Mouse (Mus musculus): ENCODE results near the gene Atp5f1. TPM values are rescaled to one million over a fixed set of nuclear protein-coding genes. Genes with fewer than 3 reads are reported as not detected.
"Not testable (repeated sequence)": the region's sequence is repeated elsewhere in the genome, so short reads cannot be mapped to it uniquely, and the experiment has no call there.

Atp5f1 gene
- polyA plus RNA-seq, 1 experiment from 2014 or later, result 467 TPM

DNA sequence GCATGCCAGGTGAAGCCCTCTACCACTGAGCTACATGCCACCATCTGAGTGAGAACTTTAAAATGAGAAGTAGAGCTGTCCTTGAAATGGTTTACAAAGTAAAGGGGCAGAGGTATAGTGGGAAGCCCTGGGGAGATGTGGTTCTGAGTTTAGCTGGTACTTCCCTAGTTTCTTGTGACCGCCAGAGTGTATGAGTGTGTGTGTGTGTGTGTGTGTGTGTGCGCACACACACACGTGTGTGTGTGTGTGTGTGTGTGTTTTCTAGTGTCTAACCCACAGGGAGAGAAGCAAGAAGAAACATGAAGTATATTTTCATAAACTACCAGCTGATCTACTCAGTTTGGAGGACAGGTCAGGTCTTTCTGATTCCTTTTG lies 31.7 kb downstream of the Atp5f1 start:
- no peaks in the 10 kb centered on the region for H3K27me3 ChIP-seq
- no peak for ATAC-seq (ENCODE audit: borderline replicate concordance, extremely low read depth, low FRiP score, low TSS enrichment)
- no peak overlapping the region for H3K4me3 ChIP-seq
- WGBS, result 83% methylated on average over 3 of the region's 3 CpGs
- no peak overlapping the region for H3K9ac ChIP-seq
- no peaks in the 10 kb centered on the region for H3K36me3 ChIP-seq
- H3K9me3 ChIP-seq, result no peaks in the 10 kb centered on the region
- no peak overlapping the region for H3K4me2 ChIP-seq
- no peak overlapping the region for H3K27ac ChIP-seq
- no peaks in the 10 kb centered on the region for H3K4me1 ChIP-seq

GRCm38 (mm10) chr3:105927561-105928194 lies 32.2 kb downstream of the Atp5f1 start:
- Histone ChIP-seq H3K4me2 (no peak overlapping the region), H3K27ac (no peak overlapping the region), H3K4me3 (no peak overlapping the region), H3K27me3 (no peaks in the 10 kb centered on the region), H3K4me1 (no peaks in the 10 kb centered on the region), H3K36me3 (no peaks in the 10 kb centered on the region), H3K9ac (no peak overlapping the region), H3K9me3 (no peaks in the 10 kb centered on the region)
- ATAC-seq (ENCODE audit: borderline replicate concordance, extremely low read depth, low FRiP score, low TSS enrichment), result no peak
- 83% methylated on average over 7 of the region's 7 CpGs for WGBS

DNA sequence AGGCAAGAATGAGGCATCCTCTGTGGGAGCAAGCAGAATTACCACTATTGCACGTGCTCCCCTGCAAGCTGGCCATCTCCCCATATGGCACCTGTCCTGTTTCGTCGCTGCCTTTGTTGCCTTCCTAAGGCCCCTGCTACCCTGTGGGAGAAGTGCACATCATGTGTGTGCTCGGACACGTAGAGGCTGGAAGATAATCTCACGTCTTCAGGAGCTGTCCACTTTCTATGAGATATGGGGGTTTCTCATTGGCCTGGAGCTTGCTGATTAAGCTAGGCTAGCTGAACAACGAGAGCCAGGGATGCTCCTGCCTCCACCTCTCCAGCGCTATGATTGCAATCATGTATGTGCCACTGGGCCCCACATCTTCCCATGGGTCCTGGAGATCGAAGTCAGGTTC lies 35.3 kb downstream of the Atp5f1 start:
- no peak overlapping the region for H3K4me3 ChIP-seq
- no peaks in the 10 kb centered on the region for H3K36me3 ChIP-seq
- H3K9ac ChIP-seq, result no peak overlapping the region
- no peak overlapping the region for H3K27ac ChIP-seq
- 79% methylated on average over 9 of the region's 9 CpGs for WGBS
- H3K4me1 ChIP-seq, result no peaks in the 10 kb centered on the region
- H3K27me3 ChIP-seq, result no peaks in the 10 kb centered on the region
- no peak overlapping the region for H3K4me2 ChIP-seq
- no peak for ATAC-seq (ENCODE audit: borderline replicate concordance, extremely low read depth, low FRiP score, low TSS enrichment)
- no peaks in the 10 kb centered on the region for H3K9me3 ChIP-seq

- H3K4me2 ChIP-seq, result no peak overlapping the region
- no peak overlapping the region for H3K27ac ChIP-seq
- H3K4me3 ChIP-seq, result no peak overlapping the region
- H3K36me3 ChIP-seq, result no peaks in the 10 kb centered on the region
- no peak for ATAC-seq (ENCODE audit: borderline replicate concordance, extremely low read depth, low FRiP score, low TSS enrichment)
- no peak overlapping the region for H3K9ac ChIP-seq
- H3K27me3 ChIP-seq, result no peaks in the 10 kb centered on the region
- 62% methylated on average over 2 of the region's 2 CpGs for WGBS
- no peaks in the 10 kb centered on the region for H3K4me1 ChIP-seq
- H3K9me3 ChIP-seq, result no peaks in the 10 kb centered on the region
Measured at GRCm38 (mm10) chr3:105921959-105922358, 37.9 kb downstream of the Atp5f1 start.

DNA sequence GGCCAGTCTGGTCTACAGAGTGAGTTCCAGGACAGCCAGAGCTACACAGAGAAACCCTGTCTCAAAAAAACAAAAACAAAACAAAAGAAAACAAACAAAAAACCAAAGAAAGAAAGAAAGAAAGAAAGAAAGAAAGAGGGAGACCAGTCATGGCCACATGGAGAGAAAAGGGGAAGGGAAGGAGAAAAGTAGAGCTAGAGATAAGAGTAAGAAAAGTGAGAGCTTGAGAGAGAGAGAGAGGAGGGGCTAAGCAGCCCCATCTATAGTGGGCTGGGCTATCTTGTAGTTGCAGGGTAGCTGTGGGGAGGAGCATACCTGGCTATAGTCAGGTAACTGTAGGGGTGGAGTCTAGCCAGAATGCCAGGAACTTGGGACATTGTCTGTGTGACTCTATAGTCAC lies 39.2 kb downstream of the Atp5f1 start:
- not testable (repeated sequence) for H3K36me3 ChIP-seq; H3K9ac ChIP-seq; H3K4me3 ChIP-seq; H3K27ac ChIP-seq; H3K4me1 ChIP-seq; ATAC-seq (ENCODE audit: borderline replicate concordance, extremely low read depth, low FRiP score, low TSS enrichment); H3K27me3 ChIP-seq; H3K4me2 ChIP-seq; H3K9me3 ChIP-seq

DNA sequence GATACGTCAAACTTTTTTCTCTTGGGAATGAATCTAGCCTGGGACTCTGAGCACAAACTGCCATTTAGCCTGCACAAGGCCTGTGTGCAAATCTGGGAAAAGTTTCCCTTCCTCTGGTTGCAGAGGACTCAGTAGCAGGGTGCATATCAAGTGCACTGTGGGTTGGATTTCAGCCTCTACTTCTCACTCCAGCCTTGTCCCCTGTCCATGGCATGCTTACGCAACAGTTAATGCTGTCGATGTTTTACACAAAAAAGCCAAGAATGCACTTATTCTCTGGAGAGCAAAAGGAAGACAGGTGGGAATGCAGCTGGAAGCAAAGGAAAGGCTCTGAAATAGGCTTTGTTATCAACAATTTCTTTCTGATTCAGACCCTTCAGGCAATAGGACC lies 41.5 kb downstream of the Atp5f1 start:
- 52% methylated on average over 3 of the region's 3 CpGs for WGBS
- H3K9ac ChIP-seq, result no peak overlapping the region
- H3K27me3 ChIP-seq, result no peaks in the 10 kb centered on the region
- no peak overlapping the region for H3K4me3 ChIP-seq
- H3K27ac ChIP-seq, result no peak overlapping the region
- H3K4me2 ChIP-seq, result no peak overlapping the region
- H3K9me3 ChIP-seq, result no peaks in the 10 kb centered on the region
- no peak for ATAC-seq (ENCODE audit: borderline replicate concordance, extremely low read depth, low FRiP score, low TSS enrichment)
- H3K36me3 ChIP-seq, result no peaks in the 10 kb centered on the region
- peaks cover 20% of the 10 kb centered on the region for H3K4me1 ChIP-seq

- no peak for ATAC-seq (ENCODE audit: borderline replicate concordance, extremely low read depth, low FRiP score, low TSS enrichment)
- no peak overlapping the region for H3K4me2 ChIP-seq
- no peak overlapping the region for H3K4me3 ChIP-seq
- no peak overlapping the region for H3K27ac ChIP-seq
- H3K27me3 ChIP-seq, result no peaks in the 10 kb centered on the region
- H3K9me3 ChIP-seq, result no peaks in the 10 kb centered on the region
- 61% methylated on average over 10 of the region's 10 CpGs for WGBS
- H3K4me1 ChIP-seq, result peaks cover 21% of the 10 kb centered on the region
- no peak overlapping the region for H3K9ac ChIP-seq
- no peaks in the 10 kb centered on the region for H3K36me3 ChIP-seq
Measured at GRCm38 (mm10) chr3:105917656-105918354, 42.1 kb downstream of the Atp5f1 start.

DNA sequence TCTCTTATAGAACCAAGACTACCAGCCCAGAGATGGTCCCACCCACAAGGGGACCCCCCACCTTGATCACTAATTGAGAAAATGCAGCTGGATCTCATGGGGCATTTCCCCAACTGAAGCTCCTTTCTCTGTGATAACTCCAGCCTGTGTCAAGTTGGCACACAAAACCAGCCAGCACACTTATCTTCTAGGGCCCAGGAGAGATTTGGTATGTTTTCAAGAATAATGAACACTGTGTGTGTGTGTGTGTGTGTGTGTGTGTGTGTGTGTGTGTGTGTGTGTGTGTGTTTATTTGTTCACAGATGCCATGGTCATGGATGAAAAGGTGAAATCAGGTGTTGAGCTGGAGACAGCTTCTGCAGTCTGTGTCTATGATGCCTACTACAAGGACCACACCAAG lies 43.4 kb downstream of the Atp5f1 start:
- not testable (repeated sequence) for H3K4me3 ChIP-seq; H3K27ac ChIP-seq; H3K4me2 ChIP-seq; H3K27me3 ChIP-seq; H3K36me3 ChIP-seq; ATAC-seq (ENCODE audit: borderline replicate concordance, extremely low read depth, low FRiP score, low TSS enrichment); H3K9ac ChIP-seq; H3K9me3 ChIP-seq
- H3K4me1 ChIP-seq, result peaks cover 21% of the 10 kb centered on the region

DNA sequence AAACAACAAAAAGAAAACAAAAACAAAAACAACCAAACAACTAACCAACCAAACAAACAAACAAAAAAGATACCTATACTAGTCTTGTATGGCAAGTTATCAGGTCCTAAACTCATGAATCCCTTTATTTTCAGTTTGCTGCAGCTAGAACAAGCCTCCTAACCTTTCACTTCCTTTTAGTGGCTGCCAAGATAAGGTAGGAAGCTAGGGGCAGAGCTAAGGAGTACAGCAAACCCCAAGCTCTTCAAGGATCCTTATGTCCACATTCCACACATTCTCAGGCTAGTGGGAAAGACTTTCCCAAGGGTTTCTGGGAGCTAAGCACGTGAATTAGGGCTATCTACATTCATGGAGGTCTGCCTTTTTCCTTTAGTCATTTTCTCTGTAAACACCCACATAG lies 44.6 kb downstream of the Atp5f1 start:
- ATAC-seq (ENCODE audit: borderline replicate concordance, extremely low read depth, low FRiP score, low TSS enrichment), result peak; percentile 61; the same call in 1 of the 2 replicates
- H3K4me1 ChIP-seq, result peaks cover 21% of the 10 kb centered on the region
- no peak overlapping the region for H3K4me3 ChIP-seq
- whole genome bisulfite sequencing, result 0% methylated on average over 1 of the region's 1 CpGs
- no peak overlapping the region for H3K9ac ChIP-seq
- no peaks in the 10 kb centered on the region for H3K9me3 ChIP-seq
- H3K27me3 ChIP-seq, result no peaks in the 10 kb centered on the region
- H3K36me3 ChIP-seq, result no peaks in the 10 kb centered on the region
- no peak overlapping the region for H3K4me2 ChIP-seq
- peak overlapping the region; percentile 48 for H3K27ac ChIP-seq

- peak; percentile 37; the same call in 1 of the 2 replicates for ATAC-seq (ENCODE audit: borderline replicate concordance, extremely low read depth, low FRiP score, low TSS enrichment)
- Histone ChIP-seq H3K4me2 (no peak overlapping the region), H3K36me3 (no peaks in the 10 kb centered on the region), H3K9ac (no peak overlapping the region), H3K27ac (peak overlapping the region; percentile 48), H3K4me1 (peaks cover 21% of the 10 kb centered on the region), H3K27me3 (no peaks in the 10 kb centered on the region), H3K9me3 (no peaks in the 10 kb centered on the region), H3K4me3 (no peak overlapping the region)
- WGBS, result 24% methylated on average over 10 of the region's 10 CpGs
Measured at GRCm38 (mm10) chr3:105913839-105914681, 45.8 kb downstream of the Atp5f1 start.

DNA sequence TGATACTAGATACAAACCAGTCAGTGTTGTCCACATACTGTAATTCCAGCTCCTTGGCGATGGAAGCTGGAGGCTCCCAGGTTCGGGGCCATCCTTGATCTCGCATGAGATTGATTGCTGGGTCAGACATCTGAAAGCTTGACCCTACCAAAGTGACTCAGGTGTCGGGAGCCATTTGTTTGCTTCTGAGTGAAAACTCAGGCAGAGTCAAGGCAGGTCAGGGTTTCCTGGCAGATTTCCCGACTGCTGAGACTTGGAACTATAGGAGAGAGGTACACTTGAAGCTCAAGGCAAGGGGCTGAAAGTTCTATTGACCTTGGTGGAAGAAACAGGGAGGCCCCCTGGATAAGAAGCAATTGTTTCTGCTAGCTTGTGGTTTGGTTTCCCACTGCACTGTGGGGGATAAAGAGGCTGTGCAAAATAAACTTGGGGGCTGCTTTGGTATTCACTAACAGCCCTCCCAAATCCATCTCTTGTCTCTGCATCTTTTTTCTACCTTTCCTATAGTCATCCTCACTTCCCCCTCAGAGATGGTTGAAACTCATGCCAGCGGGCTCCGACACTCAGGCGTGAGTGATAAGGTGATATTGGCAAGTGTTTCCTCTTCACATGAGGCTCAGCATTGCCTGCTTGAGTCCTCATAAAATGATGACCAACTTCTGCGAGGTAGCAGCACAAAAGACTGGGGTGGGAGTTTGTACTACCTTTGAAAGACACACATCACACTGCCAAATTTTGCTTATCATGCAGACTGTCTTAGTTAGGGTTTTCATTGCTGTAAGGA lies 47.6 kb downstream of the Atp5f1 start:
- 40% methylated on average over 9 of the region's 9 CpGs for WGBS
- ATAC-seq (ENCODE audit: borderline replicate concordance, extremely low read depth, low FRiP score, low TSS enrichment), result no peak
- H3K27me3 ChIP-seq, result no peaks in the 10 kb centered on the region
- peaks cover 21% of the 10 kb centered on the region for H3K4me1 ChIP-seq
- H3K9ac ChIP-seq, result no peak overlapping the region
- H3K4me2 ChIP-seq, result no peak overlapping the region
- no peak overlapping the region for H3K27ac ChIP-seq
- H3K4me3 ChIP-seq, result no peak overlapping the region
- no peaks in the 10 kb centered on the region for H3K9me3 ChIP-seq
- H3K36me3 ChIP-seq, result no peaks in the 10 kb centered on the region
